ENCODE assay signal across 8 mouse cellular contexts in genomic region chr3:101923843-101924740, GRCm38 (mm10). TPM values are rescaled to one million over a fixed set of nuclear protein-coding genes. Genes with fewer than 3 reads are reported as not detected.
DNase-seq lines count a peak whose midpoint lies in the region; ATAC-seq and TF ChIP-seq lines count a peak whose summit lies in the region.

Slc22a15 (minus strand) TSS chr3:101924453.

- under 1% methylated on average over 91 of the region's 92 CpGs for WGBS in heart, embryonic 14.5 days
- WGBS in neural tube, embryonic 13.5 days = under 1% methylated on average over 85 of the region's 92 CpGs

- ATAC-seq in heart, embryonic 14.5 days (ENCODE audit: insufficient number of reproducible peaks, insufficient read depth, low FRiP score, low read depth) = peak; percentile 82
- peak; percentile 85 for ATAC-seq in neural tube, embryonic 13.5 days (ENCODE audit: low read depth)

- no peak for TF ChIP-seq CTCF in embryonic fibroblast, embryonic 13.5 days (IDR thresholded peaks at IDR 0.05; ENCODE audit: borderline replicate concordance, insufficient read depth, low read length)
- no peak for TF ChIP-seq CTCF in testis, adult 2 months (IDR thresholded peaks at IDR 0.05; ENCODE audit: control insufficient read depth, insufficient read depth, insufficient replicate concordance, low read depth, low read length)

- H3K36me3 ChIP-seq in heart, embryonic 14.5 days (ENCODE audit: control insufficient read depth, insufficient read depth, low read length) = peaks cover 4% of the 10 kb centered on the region
- H3K36me3 ChIP-seq in neural tube, embryonic 13.5 days = no peaks in the 10 kb centered on the region
- H3K36me3 ChIP-seq in testis, adult 2 months (ENCODE audit: control insufficient read depth, insufficient read depth, low read length) = no peaks in the 10 kb centered on the region

- H3K9ac ChIP-seq in heart, embryonic 14.5 days (ENCODE audit: low read length) = peak within 1 kb of the TSS; percentile 94
- peak within 1 kb of the TSS; percentile 98 for H3K9ac ChIP-seq in neural tube, embryonic 13.5 days

- H3K4me3 ChIP-seq in embryonic fibroblast, embryonic 13.5 days (ENCODE audit: insufficient read depth, low read length) = peak within 1 kb of the TSS; percentile 68
- H3K4me3 ChIP-seq in heart, embryonic 14.5 days (ENCODE audit: control insufficient read depth in 1 of 2, insufficient read depth in 1 of 2, low read depth in 1 of 2, low read length in 2 of 2) = peak within 1 kb of the TSS; percentile 88 to 92
- H3K4me3 ChIP-seq in neural tube, embryonic 13.5 days = peak within 1 kb of the TSS; percentile 85
- peak within 1 kb of the TSS; percentile 93 for H3K4me3 ChIP-seq in testis, adult 2 months (ENCODE audit: control insufficient read depth, low read depth, low read length)

- peak; percentile 85 for DNase-seq in A20 (ENCODE audit: low read depth, low spot score)
- peak; percentile 74 to 87 for DNase-seq in adrenal gland, postnatal 36 days
- DNase-seq in kidney, postnatal 10 days = peak; percentile 85
- peak; percentile 82 to 85 for DNase-seq in lung, adult 18-20 months

- no peak within 1 kb of the TSS for H3K27ac ChIP-seq in embryonic fibroblast, embryonic 13.5 days (ENCODE audit: insufficient read depth, low read length)
- peak within 1 kb of the TSS; percentile 87 to 93 for H3K27ac ChIP-seq in heart, embryonic 14.5 days (replicated peaks in 1 of 2; ENCODE audit: control insufficient read depth in 1 of 2, insufficient read depth in 1 of 2, low read depth in 2 of 2, low read length in 2 of 2)
- H3K27ac ChIP-seq in neural tube, embryonic 13.5 days (replicated peaks) = peak within 1 kb of the TSS; percentile 98
- peak within 1 kb of the TSS; percentile 81 for H3K27ac ChIP-seq in testis, adult 2 months (ENCODE audit: control insufficient read depth, insufficient read depth, low read depth, low read length)

- TF ChIP-seq POLR2A in embryonic fibroblast, embryonic 13.5 days (IDR thresholded peaks at IDR 0.05; ENCODE audit: low read depth, low read length) = peak; percentile 16; the same call in 1 of the 2 replicates
- peak; percentile 68 for TF ChIP-seq POLR2A in testis, adult 2 months (IDR thresholded peaks at IDR 0.05; ENCODE audit: control insufficient read depth, low read depth, low read length)

- no peaks in the 10 kb centered on the region for H3K27me3 ChIP-seq in heart, embryonic 14.5 days (ENCODE audit: control insufficient read depth, insufficient read depth, low read length)
- H3K27me3 ChIP-seq in neural tube, embryonic 13.5 days = no peaks in the 10 kb centered on the region
- H3K27me3 ChIP-seq in testis, adult 2 months (ENCODE audit: control insufficient read depth, insufficient read depth, low read length) = no peaks in the 10 kb centered on the region

- no peaks in the 10 kb centered on the region for H3K4me1 ChIP-seq in embryonic fibroblast, embryonic 13.5 days (ENCODE audit: control insufficient read depth, insufficient read depth, low read length)
- peaks cover 6 to 20% of the 10 kb centered on the region in 2 experiments for H3K4me1 ChIP-seq in heart, embryonic 14.5 days (ENCODE audit: control insufficient read depth in 2 of 2, insufficient read depth in 2 of 2, low read length in 2 of 2)
- peaks cover 50% of the 10 kb centered on the region for H3K4me1 ChIP-seq in neural tube, embryonic 13.5 days (replicated peaks)
- H3K4me1 ChIP-seq in testis, adult 2 months (ENCODE audit: control insufficient read depth, insufficient read depth, low read length) = peaks cover 6% of the 10 kb centered on the region

- H3K4me2 ChIP-seq in heart, embryonic 14.5 days (ENCODE audit: low read length) = peak within 1 kb of the TSS; percentile 71
- H3K4me2 ChIP-seq in neural tube, embryonic 13.5 days = peak within 1 kb of the TSS; percentile 75

- H3K9me3 ChIP-seq in heart, embryonic 14.5 days (ENCODE audit: control insufficient read depth, low read length) = no peaks in the 10 kb centered on the region
- no peaks in the 10 kb centered on the region for H3K9me3 ChIP-seq in neural tube, embryonic 13.5 days

RNA-seq across cellular contexts. Expression of gene Slc22a15, which starts in this region (rescaled TPM):
- 10 to 100 TPM in 1 of 2 experiments, 1 to 10 TPM in 1; 8.0 to 12.1 TPM for total RNA-seq in adrenal gland, postnatal 36 days (2021)
- polyA plus RNA-seq in embryonic fibroblast, embryonic 13.5 days (2011; ENCODE audit: insufficient read length, low read depth, missing spikeins) = 5.6 and 8.1 TPM in 2 replicates
- 5.1 and 6.1 TPM in 2 replicates for polyA plus RNA-seq in heart, embryonic 14.5 days (2014; fragmentation: Nextera tagmentation; extraction: Ambion mirVana)
- 8.8 and 9.2 TPM in 2 replicates for polyA plus RNA-seq in neural tube, embryonic 13.5 days (2015; fragmentation: Nextera tagmentation; extraction: Ambion mirVana)
- polyA plus RNA-seq in testis, adult 2 months (2012; rRNA removed) = 52.7 and 54.7 TPM in 2 replicates
